Mouse (Mus musculus) brain, embryonic 14.5 days (tissue): ENCODE results near the gene Arhgef39.

Source experiments
- CTCF ChIP-seq: fragments of 200-500 bp; IDR thresholded peaks from 2 replicates; pipeline ENCODE4 v1.5.1; 2012; ENCODE audit warnings: inconsistent platforms, mild to moderate bottlenecking, moderate library complexity, borderline replicate concordance; ENCODE audit not compliant: insufficient read depth, insufficient read length; ENCODE audit errors: extremely low read depth
- POLR2A ChIP-seq: fragments of 200-500 bp; IDR thresholded peaks from 2 replicates; pipeline ENCODE4 v1.6.1; 2012; ENCODE audit warnings: mild to moderate bottlenecking, inconsistent platforms, borderline replicate concordance; ENCODE audit not compliant: poor library complexity, insufficient read depth, insufficient read length, severe bottlenecking; ENCODE audit errors: extremely low read depth

GRCm38 (mm10) chr4:43465935-43466334 is 33.6 kb downstream of the Arhgef39 start:
- TF ChIP-seq CTCF (no peak), POLR2A (no peak)
